Comparison of ENCODE assay signal across 8 mouse cellular contexts in the genomic region with DNA sequence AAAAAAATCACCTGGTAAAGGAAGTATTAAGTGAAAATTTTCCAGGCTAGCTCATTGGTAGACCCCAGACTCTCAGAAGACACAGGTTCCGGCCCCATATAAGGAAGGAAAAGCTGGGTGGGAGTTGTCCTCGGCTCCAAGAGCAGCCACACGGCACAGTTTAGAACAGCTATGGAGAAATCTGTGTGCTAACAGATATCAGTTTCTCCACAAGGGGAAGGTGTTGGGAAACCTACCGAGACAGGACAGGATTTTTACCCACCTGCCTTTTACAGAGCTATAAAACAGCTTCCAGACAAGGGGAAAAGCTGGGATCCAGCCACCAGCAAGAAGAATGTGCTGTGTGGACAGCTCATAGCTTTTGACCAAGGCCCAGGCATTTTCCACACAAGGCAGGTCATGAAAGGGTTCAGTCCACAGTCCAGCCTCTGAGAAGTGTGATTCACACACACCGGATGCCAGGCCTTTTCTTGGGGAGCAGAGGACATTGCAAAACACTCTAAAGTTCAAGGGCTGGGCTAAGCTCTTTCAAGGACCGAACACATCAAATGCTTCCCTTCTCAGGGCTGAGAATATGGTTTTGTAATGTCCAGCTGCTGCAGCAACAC. TPM values are rescaled to one million over a fixed set of nuclear protein-coding genes. Genes with fewer than 3 reads are reported as not detected.
DNase-seq lines count a peak whose midpoint lies in the region; ATAC-seq lines count a peak whose summit lies in the region.

No protein-coding gene starts in this region.

- no peak overlapping the region for H3K9ac ChIP-seq in liver, embryonic 15.5 days
- no peak overlapping the region for H3K9ac ChIP-seq in liver, embryonic 11.5 days (ENCODE audit: low read depth, low read length)
- H3K9ac ChIP-seq in stomach, embryonic 15.5 days, result no peak overlapping the region

- peak; percentile 22; the same call in 1 of the 2 replicates for ATAC-seq in liver, embryonic 15.5 days (ENCODE audit: insufficient read depth)
- no peak for ATAC-seq in liver, embryonic 11.5 days (replicated peaks; ENCODE audit: low FRiP score)
- ATAC-seq in stomach, embryonic 15.5 days (ENCODE audit: insufficient read depth, low FRiP score, low read depth), result no peak

- peaks cover 19% of the 10 kb centered on the region for H3K4me1 ChIP-seq in liver, embryonic 15.5 days (replicated peaks)
- H3K4me1 ChIP-seq in liver, embryonic 11.5 days (replicated peaks; ENCODE audit: control insufficient read depth, insufficient read depth, low read length), result 0 out of 2 replicates have a peak, but pooled peaks cover 2% of the 10 kb centered on the region
- H3K4me1 ChIP-seq in stomach, embryonic 15.5 days, result 0 out of 2 replicates have a peak, but pooled peaks cover 11% of the 10 kb centered on the region

- H3K4me2 ChIP-seq in liver, embryonic 15.5 days, result no peak overlapping the region
- H3K4me2 ChIP-seq in liver, embryonic 11.5 days, result no peak overlapping the region
- H3K4me2 ChIP-seq in stomach, embryonic 15.5 days, result 0 out of 2 replicates have a peak overlapping the region, but pooled peaks have one; percentile 14

- intact Hi-C loops in left cerebral cortex, postnatal 36 days (cut with DNase I), result no loop called here

- H3K36me3 ChIP-seq in liver, embryonic 15.5 days (replicated peaks), result no peaks in the 10 kb centered on the region
- H3K36me3 ChIP-seq in liver, embryonic 11.5 days (ENCODE audit: control insufficient read depth, insufficient read depth, low read length), result no peaks in the 10 kb centered on the region
- H3K36me3 ChIP-seq in stomach, embryonic 15.5 days, result peaks cover 10% of the 10 kb centered on the region

- H3K4me3 ChIP-seq in liver, embryonic 15.5 days (replicated peaks), result no peak overlapping the region
- H3K4me3 ChIP-seq in liver, embryonic 11.5 days (ENCODE audit: low read depth, low read length), result no peak overlapping the region
- no peak overlapping the region for H3K4me3 ChIP-seq in stomach, embryonic 15.5 days (replicated peaks)

- peaks cover 5% of the 10 kb centered on the region; the same call in 1 of the 2 replicates for H3K27me3 ChIP-seq in liver, embryonic 15.5 days
- no peaks in the 10 kb centered on the region for H3K27me3 ChIP-seq in liver, embryonic 11.5 days (replicated peaks; ENCODE audit: control insufficient read depth, insufficient read depth, low read length)
- no peaks in the 10 kb centered on the region for H3K27me3 ChIP-seq in stomach, embryonic 15.5 days (replicated peaks)

- H3K27ac ChIP-seq in liver, embryonic 15.5 days (replicated peaks), result peak overlapping the region; percentile 64; the same call in 1 of the 2 replicates
- H3K27ac ChIP-seq in liver, embryonic 11.5 days (ENCODE audit: low read depth, low read length), result no peak overlapping the region
- H3K27ac ChIP-seq in stomach, embryonic 15.5 days, result peak overlapping the region; percentile 75

- no peaks in the 10 kb centered on the region for H3K9me3 ChIP-seq in liver, embryonic 15.5 days (replicated peaks)
- H3K9me3 ChIP-seq in liver, embryonic 11.5 days (ENCODE audit: control insufficient read depth, low read length), result no peaks in the 10 kb centered on the region
- H3K9me3 ChIP-seq in stomach, embryonic 15.5 days, result no peaks in the 10 kb centered on the region

- WGBS in liver, embryonic 15.5 days (ENCODE audit: insufficient replicate concordance), result 27% methylated on average over 6 of the region's 6 CpGs
- 55% methylated on average over 6 of the region's 6 CpGs for WGBS in liver, embryonic 11.5 days
- WGBS in large intestine, adult 2 months, result 19% methylated on average over 6 of the region's 6 CpGs
- 38% methylated on average over 6 of the region's 6 CpGs for WGBS in stomach, embryonic 15.5 days

- no peak for DNase-seq in liver, embryonic 11.5 days (ENCODE audit: low spot score)
- peak; percentile 88 for DNase-seq in fibroblast of lung, adult 2 months (ENCODE audit: low read depth)
- DNase-seq in large intestine, adult 2 months (ENCODE audit: low read depth, low spot score), result peak; percentile 61
- DNase-seq in frontal cortex, adult 2 months (ENCODE audit: extremely low spot score in 1 of 2, low spot score in 1 of 2), result no peak
- no peak for DNase-seq in left cerebral cortex, postnatal 36 days (ENCODE audit: low spot score in 2 of 2)
- no peak for DNase-seq in right cerebral cortex, postnatal 10 days (ENCODE audit: low spot score in 2 of 2)

RNA-seq across cellular contexts. Expression of a gene that starts 32.4 kb away (rescaled TPM):
- polyA plus RNA-seq in liver, embryonic 15.5 days (2015; fragmentation: Nextera tagmentation; extraction: Ambion mirVana), result 1.7 and 1.9 TPM in 2 replicates
- polyA plus RNA-seq in liver, embryonic 11.5 days (2014; fragmentation: Nextera tagmentation; extraction: Ambion mirVana), result 15.4 and 17.0 TPM in 2 replicates
- polyA plus RNA-seq in large intestine, adult 2 months (2012; rRNA removed), result 68.0 and 133 TPM in 2 replicates
- polyA plus RNA-seq in stomach, embryonic 15.5 days (2015; fragmentation: Nextera tagmentation; extraction: Ambion mirVana), result 71.1 and 77.2 TPM in 2 replicates
- 1.0 and 2.6 TPM in 2 replicates for polyA plus RNA-seq in frontal cortex, adult 2 months (2012; rRNA removed)
- 1 to 10 TPM in 1 of 2 experiments, under 1 TPM in 1; 0.68 to 1.2 TPM for total RNA-seq in left cerebral cortex, postnatal 36 days (2021)

RNA-seq across cellular contexts. Expression of a gene that starts 35.1 kb away (rescaled TPM):
- polyA plus RNA-seq in liver, embryonic 15.5 days (2015; fragmentation: Nextera tagmentation; extraction: Ambion mirVana), result 4.7 and 5.6 TPM in 2 replicates
- polyA plus RNA-seq in liver, embryonic 11.5 days (2014; fragmentation: Nextera tagmentation; extraction: Ambion mirVana), result 9.1 and 10.4 TPM in 2 replicates
- polyA plus RNA-seq in large intestine, adult 2 months (2012; rRNA removed), result 9.1 and 11.6 TPM in 2 replicates
- polyA plus RNA-seq in stomach, embryonic 15.5 days (2015; fragmentation: Nextera tagmentation; extraction: Ambion mirVana), result 8.4 and 10.4 TPM in 2 replicates
- 15.4 TPM in 2 replicates for polyA plus RNA-seq in frontal cortex, adult 2 months (2012; rRNA removed)
- total RNA-seq in left cerebral cortex, postnatal 36 days (2021), result 10 to 100 TPM; 50.8 to 72.8 TPM

RNA-seq across cellular contexts. Expression of a gene that starts 45.0 kb away (rescaled TPM):
- 4.4 and 4.6 TPM in 2 replicates for polyA plus RNA-seq in liver, embryonic 15.5 days (2015; fragmentation: Nextera tagmentation; extraction: Ambion mirVana)
- 3.3 and 3.7 TPM in 2 replicates for polyA plus RNA-seq in liver, embryonic 11.5 days (2014; fragmentation: Nextera tagmentation; extraction: Ambion mirVana)
- 37.3 and 60.7 TPM in 2 replicates for polyA plus RNA-seq in large intestine, adult 2 months (2012; rRNA removed)
- polyA plus RNA-seq in stomach, embryonic 15.5 days (2015; fragmentation: Nextera tagmentation; extraction: Ambion mirVana), result 4.0 and 6.1 TPM in 2 replicates
- 0.84 and 1.2 TPM in 2 replicates for polyA plus RNA-seq in frontal cortex, adult 2 months (2012; rRNA removed)
- 1 to 10 TPM in 1 of 2 experiments, under 1 TPM in 1; 0.35 to 1.3 TPM for total RNA-seq in left cerebral cortex, postnatal 36 days (2021)

RNA-seq across cellular contexts. Expression of a gene that starts 50.2 kb away (rescaled TPM):
- 0.07 TPM in 1 of 2 replicates, not detected in the other for polyA plus RNA-seq in liver, embryonic 15.5 days (2015; fragmentation: Nextera tagmentation; extraction: Ambion mirVana)
- polyA plus RNA-seq in liver, embryonic 11.5 days (2014; fragmentation: Nextera tagmentation; extraction: Ambion mirVana), result not detected in 2 replicates
- polyA plus RNA-seq in large intestine, adult 2 months (2012; rRNA removed), result 7.4 and 16.4 TPM in 2 replicates
- 0.71 and 0.76 TPM in 2 replicates for polyA plus RNA-seq in stomach, embryonic 15.5 days (2015; fragmentation: Nextera tagmentation; extraction: Ambion mirVana)
- polyA plus RNA-seq in frontal cortex, adult 2 months (2012; rRNA removed), result 8.0 and 9.7 TPM in 2 replicates
- 1 to 10 TPM; 3.0 to 4.3 TPM for total RNA-seq in left cerebral cortex, postnatal 36 days (2021)

Comparison
In these comparisons a context has a peak if more than half of its experiments do, and no peak if none do; other contexts are left out.
1. DNase-seq: peak in fibroblast of lung, adult 2 months (single experiment) and large intestine, adult 2 months (single experiment); none in liver, embryonic 11.5 days (single experiment), frontal cortex, adult 2 months (0 of 2), left cerebral cortex, postnatal 36 days (0 of 2) and right cerebral cortex, postnatal 10 days (0 of 2).